Mouse (Mus musculus) telencephalon, adult 2 months (tissue): ENCODE results near the gene Strap.
"Not testable (repeated sequence)": the region's sequence is repeated elsewhere in the genome, so short reads cannot be mapped to it uniquely, and the experiment has no call there.

Source experiments
- DNase-seq: peaks from one replicate; pipeline ENCODE4 v3.0.0-alpha.2; 2011; ENCODE audit warnings: low read depth, low spot score

Strap gene

DNA sequence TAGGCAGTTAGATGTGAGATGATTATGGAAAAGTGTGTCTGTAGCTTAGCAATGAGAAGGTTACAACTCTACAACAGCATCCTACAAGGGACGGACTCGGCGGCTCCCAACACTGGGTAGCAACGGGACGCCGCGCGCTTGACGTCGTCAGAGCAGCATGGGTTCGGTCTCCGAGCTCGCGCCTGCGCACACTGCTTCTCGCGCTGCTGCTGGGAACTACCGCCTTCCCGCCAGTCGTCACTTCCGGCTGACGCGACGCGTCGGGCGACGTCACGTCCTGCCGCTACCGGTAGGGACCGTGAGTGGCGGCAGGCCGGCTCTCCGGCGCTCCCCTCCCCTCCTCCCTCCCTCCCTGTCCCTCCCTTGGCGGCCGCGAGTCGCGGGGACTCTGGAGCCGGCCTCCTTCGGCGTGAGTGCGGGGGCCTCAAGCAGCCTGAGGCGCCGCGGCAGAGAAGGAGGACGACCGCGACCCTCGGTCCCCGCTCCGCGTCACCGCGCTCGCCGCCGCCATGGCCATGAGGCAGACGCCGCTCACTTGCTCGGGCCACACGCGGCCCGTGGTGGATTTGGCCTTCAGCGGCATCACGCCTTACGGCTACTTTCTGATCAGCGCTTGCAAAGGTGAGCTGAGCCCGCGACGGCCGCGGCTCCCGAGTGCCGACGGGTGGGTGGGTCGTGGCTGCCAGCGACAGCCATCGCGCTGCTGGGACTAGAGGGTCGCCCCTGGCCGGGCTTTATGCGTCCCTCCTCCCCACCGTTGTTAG is at the start of gene Strap:
Gene Strap (plus strand): TSS at position 233 of the 764 bp plus-strand sequence.
- DNase-seq, result peak; percentile 96

DNA sequence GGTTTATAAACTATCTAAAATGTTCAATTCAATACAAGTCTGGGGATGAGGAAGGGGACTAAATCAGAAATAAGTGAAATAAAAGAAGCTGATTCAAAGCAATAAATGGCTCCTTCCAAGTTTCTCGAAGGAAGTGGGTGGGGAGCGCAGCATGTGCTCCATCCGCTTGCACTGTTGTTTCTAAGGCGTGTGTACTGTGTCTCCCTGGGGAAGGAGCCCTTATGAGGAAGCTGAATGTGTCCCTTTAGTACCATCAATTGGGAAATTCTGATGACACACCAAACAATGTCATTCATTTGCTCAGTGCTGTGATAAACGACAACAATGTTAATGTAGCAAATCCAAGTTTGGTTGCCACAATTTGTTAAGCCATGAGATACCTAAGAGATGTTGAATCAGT is 47.2 kb upstream of the Strap start:
- no peak for DNase-seq

DNA sequence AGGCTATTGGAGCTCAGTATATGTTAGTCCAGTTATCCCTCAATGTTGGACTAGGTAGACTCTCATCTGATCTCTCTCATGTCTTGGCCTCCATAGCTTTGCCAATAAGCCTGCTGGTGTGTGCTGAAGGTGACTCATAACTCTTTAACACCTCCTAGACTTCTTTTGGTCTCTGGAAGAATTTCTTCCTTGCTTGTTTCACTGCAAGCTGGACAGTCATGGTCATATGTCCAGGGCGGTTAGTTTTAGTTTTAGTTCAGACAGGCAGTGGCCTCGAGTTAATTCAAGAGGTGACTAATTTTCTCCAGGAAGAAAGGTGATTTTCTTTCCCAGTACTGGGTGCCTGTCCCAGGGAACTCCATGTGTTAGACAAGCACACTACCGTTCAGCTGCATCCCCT is 46.8 kb upstream of the Strap start:
- DNase-seq, result no peak

DNA sequence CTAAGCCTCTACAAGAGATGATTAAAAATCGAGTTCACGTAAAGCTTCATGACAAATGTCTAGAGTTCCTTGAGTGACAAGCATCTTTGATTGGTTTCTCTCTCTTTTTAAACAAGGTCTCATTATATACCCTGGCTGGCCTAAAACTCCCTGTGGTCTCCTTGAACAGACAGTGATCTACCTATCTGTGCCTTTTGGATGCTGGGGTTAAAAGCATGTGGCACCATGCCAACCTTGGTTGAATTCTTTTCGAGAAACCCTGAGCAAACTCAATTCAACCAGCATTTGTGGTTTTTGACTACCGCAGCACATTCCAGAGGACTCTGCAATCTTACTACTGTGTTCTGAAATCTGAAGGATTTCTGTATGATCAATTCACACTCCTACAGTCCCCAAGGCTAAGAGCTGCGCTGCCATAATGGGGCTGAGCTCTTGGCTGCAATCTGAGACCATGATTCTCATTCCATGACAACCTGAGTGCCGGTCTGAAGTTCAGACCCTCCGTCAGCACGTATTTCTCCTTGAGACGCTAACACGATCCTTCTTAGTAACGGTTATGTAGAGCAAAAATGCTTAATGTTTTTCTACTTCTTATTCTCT is 46.3 kb upstream of the Strap start:
- DNase-seq, result no peak

DNA sequence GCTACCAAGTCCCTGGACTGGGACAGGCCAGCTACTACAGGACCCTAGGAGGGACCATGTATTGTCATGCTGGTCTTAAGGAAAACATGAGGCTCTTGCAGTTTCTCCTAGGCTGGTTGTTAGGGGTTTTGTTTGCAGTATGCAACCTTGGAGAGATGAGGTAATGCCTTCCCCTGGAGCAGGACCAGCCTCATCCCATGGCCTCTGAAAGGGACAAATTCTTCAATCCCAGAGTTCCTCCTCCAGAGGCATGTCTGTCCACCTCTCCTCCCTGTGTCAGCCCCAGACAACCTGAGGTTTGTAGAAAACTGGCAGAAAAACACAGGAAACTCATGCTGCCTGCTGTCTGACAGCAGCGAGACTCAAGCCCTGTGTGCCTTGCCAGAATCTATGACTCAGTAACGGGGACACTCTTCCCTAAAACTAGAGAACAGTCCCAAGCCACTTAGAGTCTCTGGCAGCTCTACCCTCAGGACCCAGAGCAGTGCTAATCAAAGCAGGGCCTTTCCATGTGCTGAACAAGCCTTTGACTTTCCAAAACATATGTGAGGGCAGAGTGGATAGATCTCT is 44.2 kb upstream of the Strap start:
- DNase-seq, result no peak

DNA sequence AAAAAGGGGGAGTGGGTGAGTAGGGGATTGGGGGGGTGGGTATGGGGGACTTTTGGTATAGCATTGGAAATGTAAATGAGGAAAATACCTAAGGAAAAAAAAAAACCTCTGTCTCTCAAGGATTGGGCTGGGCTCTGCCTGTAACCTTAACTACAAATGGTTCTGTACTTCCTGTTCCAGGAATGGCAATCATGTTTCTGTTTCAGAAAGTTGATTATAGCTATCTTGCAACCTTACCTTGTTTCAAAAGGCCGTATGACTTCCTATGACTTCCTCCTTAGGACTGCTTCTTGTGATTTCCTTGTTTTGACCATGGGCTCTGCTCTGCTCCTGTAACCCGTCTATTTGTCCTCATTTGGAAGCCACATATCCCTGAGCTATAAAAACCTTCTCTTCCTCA is 40.6 kb upstream of the Strap start:
- no peak for DNase-seq

DNA sequence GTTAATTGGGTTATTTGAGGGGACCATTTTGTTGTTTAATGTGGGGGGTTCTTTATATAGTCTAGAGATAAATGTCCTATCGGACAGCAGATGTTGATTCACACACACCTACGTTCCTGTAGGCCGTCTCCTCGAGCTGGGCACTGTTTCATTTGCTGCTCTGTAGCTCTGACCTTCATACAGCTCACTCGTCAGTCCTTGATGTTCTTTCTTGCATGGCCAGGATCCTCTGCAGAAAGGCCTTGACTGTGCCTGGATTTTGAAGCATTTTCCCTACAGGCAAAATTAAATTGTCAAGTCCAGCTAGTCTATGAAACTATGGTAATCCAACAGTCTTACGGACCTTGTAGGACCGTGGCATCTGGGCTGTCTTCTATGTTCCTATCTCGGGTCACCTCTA is 39.8 kb upstream of the Strap start:
- DNase-seq, result no peak

DNA sequence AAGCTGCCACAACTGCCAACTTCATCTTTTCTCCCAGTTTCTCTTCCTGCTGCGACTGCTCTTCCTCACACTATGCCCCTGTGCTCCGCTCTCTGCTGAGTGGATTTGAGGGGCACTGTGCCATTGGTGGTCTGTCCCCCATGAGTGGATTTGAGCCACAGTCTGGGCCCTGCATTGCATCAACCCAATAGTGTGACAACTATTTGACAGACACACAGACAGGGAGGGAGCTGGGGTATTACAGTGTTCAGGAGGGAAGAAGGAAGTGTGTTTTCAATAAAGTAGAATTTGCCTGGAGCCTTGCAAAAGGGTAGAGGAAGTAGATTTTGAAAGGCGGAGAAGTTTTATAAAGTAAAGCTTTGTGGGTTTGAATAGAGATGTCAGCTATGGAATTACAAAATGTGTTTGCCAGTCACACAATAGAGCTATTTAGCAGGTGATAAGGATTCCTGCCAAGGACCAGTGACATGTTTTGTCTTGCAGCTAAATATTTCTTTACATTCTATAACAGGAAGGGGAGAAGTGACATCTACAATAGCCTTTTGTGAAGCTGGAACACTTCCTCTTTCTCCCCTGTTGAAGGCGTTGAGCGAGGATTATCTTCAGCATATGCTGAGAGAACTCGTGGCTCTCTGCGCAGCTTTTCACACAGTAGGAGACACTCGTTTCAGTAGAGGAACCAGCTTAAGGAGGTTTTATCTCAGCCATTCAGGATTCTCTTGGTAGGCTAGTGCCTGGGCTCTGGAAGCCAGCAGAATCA is 38.3 kb upstream of the Strap start:
- no peak for DNase-seq

DNA sequence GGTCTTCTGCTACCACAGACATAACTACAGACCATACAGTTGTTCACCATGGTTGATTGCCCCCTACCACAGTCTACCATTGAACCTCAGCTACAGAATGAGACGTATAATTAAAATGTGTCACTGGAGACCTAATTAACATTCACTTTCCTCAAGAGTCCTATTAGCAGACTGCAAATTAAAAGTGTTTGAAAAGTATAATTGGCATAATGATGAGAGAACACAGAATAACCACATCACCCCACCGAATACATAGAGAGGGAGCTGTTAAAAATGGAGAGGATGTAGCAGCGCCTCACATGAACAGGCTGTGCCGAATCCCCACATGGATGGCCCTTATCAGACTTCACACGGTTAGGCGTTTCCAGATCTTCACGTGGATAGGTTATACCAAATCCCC is 35.4 kb upstream of the Strap start:
- no peak for DNase-seq

DNA sequence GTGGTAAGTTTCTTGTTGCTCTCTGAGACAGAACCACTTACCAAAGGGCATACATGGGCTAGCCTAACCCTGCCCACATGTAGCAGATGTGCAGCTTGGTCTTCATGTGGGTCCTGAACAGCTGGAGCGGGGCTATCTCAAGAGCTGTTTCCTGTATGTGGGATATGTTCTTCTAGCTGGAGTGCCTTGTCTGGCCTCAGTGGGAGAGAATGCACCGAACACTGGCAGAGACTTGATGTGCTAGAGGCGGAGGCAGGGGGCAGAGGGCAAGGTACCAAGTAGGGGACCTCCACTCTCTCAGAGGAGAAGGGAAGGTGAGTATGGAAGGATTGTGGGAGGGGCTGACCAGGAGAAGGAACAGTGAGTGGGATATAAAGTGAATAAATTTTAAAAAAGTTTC is 32.7 kb upstream of the Strap start:
- DNase-seq, result no peak

DNA sequence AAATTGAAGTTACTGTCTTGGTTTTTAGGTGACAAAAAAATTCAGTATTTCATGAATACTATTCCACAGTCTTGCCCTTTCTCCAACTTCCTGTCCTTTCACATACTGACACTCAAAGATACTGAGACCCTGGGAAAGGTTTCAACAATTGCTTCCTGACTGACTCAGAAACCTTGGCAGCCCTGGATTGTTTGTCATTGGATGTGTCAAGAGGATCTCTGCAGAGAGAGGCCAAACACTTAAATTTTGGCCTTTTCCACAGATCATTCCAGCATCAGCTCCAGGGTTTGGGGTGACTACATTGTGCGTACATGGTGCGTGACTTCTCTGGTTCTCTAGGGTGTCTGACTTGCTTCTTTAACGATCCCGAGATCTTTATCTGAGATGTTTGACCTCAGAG is 32.0 kb upstream of the Strap start:
- no peak for DNase-seq

DNA sequence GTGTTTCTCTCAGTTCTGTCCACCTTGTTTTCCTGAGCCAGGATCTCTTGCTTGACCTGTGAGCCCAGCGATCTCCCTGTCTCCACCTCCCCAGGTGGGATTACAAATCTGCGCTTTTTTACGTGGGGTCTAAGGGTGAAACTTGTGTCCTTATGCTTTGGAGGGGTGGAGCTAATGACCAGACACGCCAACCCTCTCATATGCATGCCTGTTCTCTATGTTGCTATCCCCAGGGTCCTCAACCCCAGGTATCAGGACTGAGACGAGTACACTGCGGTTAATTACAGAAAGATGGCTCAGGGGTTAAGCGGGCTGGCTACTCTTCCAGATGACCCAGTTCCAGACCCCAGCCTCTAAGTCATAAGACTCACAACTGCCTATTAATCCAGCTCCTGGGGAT is 31.4 kb upstream of the Strap start:
- no peak for DNase-seq

DNA sequence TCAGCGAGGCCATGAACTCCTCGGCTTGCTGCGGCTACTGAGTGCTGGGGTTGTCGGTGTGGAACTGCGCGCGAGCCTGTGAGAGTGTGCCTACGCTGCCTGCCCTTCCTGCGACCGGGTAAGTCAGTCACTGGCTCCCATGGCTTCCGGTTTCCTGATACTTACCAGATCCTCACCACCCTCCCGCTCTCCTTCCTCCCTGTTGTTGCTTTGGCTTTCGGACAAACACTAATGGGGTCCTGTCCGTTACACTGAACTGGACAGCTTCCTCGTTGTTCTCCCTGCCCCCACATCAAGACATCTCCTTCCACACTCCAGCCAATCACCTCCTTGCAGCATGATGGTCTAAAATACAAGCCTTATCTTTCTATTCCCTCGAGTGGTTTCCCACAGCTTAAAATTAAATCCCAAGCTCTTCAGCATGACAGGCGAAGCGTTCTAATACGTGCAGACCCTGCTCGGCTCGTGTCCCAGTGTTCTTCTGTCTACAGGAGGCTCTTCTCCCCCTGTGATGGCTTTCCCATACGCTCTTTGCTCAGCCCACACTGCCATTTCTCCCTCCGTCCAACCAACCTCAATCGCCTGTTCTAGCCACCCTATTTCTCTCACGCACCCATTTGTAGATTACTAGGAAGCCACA is 30.5 kb upstream of the Strap start:
- DNase-seq, result no peak

DNA sequence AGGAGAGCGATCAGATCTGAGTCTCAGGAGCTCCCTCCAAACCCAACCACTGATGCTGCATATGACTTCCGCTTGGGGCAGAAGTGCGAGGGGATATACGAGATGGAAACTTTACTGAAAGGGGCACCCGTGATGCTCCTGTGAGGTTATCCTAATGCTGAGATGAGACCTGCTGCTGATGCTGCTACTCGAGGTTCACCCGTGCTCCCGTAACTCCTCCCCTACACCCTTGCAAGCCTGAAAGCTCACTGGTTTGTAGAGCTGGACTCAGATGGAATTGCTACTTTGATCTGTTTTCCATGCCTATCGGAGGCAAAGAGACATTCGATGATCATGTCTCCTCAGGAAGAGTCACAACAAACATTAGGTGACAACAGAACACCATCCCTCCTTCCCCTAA is 28.7 kb upstream of the Strap start:
- no peak for DNase-seq

DNA sequence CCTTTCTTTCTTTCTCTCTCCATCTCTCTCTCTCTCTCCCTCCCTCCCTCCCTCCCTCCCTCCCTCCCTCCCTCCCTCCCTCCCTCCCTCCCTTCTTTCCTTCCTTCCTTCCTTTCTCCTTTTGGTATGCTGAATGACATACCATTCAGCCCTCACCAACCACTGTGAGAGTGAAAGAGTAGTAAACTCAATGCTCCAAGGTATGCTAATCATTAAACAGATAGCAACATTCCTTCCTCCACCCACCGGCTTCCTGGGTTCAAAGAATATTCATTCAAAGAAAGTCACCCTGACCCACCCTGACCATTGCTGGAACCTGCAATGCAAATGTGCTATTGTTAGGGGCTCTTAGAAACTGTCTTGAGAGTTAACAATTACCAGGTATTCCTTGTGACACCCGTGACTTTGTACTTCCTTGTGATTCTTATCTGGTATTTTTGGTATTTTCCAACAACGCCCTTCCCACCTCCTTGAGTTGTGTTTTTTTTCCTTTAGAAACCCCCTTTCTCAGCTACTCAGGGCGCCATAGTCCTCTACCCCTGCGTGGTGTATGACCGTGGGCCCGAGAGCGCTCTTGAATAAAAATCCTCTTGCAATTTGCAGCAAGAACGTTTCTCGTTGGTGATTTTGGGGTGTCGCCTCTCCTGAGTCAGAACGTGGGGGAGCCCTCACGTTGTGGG is 26.0 kb upstream of the Strap start:
- not testable (repeated sequence) for DNase-seq

DNA sequence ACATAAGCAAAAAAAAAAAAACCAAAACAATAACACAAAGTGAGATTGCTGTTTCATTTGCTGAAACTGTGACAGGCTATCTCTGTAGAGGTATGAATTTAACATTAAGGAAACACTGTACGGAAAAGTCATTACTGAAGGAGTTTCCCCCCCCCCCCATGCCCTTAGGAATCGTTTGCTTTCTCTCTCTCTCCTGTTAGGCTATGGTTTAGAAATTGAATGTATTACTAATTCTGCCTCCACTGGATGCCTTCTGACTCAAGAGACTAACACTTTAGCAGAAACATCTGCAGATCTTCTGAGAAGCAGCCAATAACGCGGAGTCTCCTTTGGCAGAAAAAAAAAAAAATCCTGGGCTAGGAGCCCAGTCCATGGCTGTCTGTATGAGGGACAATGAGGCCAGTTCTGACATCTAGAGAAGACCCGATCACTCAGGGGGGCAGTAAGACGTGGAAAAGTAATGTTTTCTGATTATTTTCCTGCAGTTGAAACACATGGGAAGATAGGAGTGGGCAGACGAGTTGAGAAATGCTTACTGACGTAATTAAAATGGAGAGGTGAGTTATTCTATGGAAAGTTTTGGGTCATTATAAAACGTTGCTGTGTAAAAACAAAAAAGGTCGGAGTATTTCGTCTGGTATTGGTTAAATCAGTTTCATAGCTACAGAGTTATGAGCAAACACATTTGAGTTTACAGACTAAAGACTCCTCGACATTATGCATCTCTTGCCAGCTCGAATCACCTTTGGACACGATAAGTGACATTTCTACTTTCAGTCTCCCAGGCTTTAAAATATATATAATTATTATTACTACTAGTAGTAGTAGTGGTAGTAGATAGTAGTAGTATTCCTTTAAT is 24.5 kb upstream of the Strap start:
- DNase-seq, result no peak

DNA sequence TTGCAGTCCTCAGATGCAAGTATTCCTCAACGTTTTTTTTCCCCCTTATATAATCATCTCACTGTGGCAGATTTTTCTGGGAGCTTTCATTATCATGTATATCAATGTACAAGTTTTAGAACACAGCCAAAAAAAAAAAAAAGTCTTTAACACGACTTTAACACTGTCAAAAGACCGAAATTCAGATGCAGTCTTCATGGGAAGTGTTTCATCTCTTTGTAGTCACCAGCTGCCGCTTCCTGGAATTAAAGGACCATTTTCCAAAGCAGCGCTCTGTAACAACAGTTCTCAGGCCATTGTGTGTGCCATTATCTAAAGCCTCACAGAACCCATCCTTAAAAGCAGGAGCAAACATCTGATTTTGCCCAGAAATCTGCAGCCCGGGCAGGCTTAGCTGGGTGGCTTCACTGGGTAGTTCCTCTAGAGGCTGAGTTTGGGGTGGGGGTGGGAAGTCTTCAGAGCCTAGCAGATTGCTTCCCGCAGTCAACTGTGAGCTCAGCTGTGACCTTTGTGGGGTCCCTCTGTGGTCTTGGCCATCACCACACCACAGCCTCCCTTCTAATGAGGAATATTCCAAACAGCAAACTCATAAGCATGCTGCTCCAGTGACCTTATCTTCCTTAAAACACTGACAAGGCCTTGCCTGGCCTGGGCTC is 22.1 kb upstream of the Strap start:
- peak; percentile 35 for DNase-seq

DNA sequence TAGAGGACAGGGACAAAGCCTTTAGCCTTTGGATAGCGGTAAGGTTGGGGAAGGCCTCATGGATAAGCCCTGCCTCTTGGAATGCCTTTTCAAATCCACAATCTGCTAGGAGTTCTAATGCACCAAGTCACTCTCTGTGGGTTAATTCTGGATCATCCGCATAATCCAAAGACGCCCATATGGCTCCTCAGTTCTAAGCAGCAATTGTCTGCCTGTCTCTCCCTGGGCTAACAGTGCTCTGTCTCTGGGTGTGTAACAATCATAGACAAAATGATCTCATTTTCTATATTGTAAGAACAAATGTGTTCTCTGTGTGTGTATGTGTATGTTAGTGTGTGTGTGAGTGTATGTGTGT is 21.6 kb upstream of the Strap start:
- no peak for DNase-seq

DNA sequence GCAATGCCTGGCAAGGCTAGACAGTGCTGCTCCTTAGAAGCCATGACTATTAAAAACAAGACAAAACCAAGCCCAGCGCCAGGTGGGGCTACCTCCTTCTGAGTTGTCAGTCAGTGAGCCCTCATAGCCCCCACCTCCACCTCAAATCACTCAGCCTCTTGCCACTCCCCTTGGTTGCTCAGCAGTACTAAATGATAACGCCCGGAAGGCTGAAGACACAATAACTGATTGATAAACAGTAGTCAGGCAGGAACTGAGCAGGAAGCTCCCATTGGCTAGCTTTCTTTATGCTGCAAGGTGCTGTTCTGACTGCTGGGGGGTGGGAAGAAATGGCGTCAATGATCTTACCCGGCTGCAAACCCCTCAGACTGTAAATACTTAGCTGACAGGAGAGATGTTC is 18.1 kb upstream of the Strap start:
- DNase-seq, result no peak
